Comparison of ENCODE assay signal across 7 mouse cellular contexts in the genomic region with DNA sequence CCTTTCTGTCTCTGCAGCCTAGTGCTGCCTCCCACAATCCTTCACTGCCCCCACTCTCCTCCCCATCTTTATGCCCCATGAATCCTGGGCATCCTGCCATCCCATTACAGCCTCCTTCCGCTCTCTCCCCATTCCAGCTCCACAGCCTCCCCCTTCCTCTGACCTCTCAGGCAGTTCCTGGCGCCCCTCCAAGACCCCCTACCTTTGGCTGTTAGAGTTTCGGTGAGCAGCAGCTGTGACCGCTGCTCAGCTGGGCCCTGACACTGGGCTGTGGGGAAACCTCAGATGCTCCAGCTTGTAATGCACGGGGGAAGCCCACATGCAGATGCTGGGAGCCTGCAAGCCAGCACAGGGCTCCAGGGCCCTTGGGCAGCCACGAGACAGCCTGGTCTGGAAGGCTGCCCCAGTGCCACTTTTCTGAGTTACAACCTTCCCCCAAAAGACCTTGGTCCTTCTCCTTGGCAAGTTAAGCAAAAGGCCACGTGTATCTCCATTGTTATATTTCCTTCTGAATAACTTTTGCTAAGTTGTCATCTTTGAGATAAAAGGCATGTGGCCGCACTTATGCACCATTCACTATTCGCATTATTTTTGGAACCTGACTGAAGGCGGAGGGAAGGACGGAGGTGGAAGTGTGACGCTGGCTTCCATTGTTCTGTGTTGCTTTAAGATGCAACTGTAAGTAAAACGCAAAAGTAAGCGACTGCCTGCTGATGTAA.
A peak's percentile ranks its signal among the peaks of the same experiment; 100 is the strongest.
DNase-seq lines count a peak whose midpoint lies in the region; TF ChIP-seq lines count a peak whose summit lies in the region.

No protein-coding gene starts in this region.

- no peaks in the 10 kb centered on the region for H3K27me3 ChIP-seq in heart, adult 2 months (ENCODE audit: control insufficient read depth, insufficient read depth, low read length)

- H3K9ac ChIP-seq in heart, adult 2 months (ENCODE audit: low read depth, low read length) = no peak overlapping the region

- H3K36me3 ChIP-seq in heart, adult 2 months (ENCODE audit: control insufficient read depth, insufficient read depth, low read length) = no peaks in the 10 kb centered on the region

- DNase-seq in adrenal gland, postnatal 4 days (ENCODE audit: low spot score in 2 of 2) = peak; percentile 16 to 51
- peak; percentile 80 to 94 for DNase-seq in cerebellum, postnatal 4 days (ENCODE audit: low spot score in 2 of 2)
- DNase-seq in heart, adult 2 months = peak; percentile 37 to 43
- DNase-seq in kidney, adult 8-10 months = peak; percentile 75 to 83
- peak; percentile 99 for DNase-seq in left cerebral cortex, postnatal 4 days
- DNase-seq in T-cell, adult 2 months (ENCODE audit: low spot score) = no peak

- TF ChIP-seq EP300 in heart, adult 2 months (IDR thresholded peaks at IDR 0.05; ENCODE audit: insufficient read depth, low read depth, low read length) = peak; percentile 6; the same call in 1 of the 2 replicates

- no peaks in the 10 kb centered on the region for H3K79me2 ChIP-seq in heart, adult 2 months (replicated peaks; ENCODE audit: control insufficient read depth, insufficient read depth, low read length)

- TF ChIP-seq CTCF in heart, adult 2 months (IDR thresholded peaks at IDR 0.05) = no peak
- no peak for TF ChIP-seq CTCF in olfactory bulb, adult 2 months (IDR thresholded peaks at IDR 0.05; ENCODE audit: insufficient read depth, low read depth, low read length)

- intact Hi-C loops in heart, adult 2 months (cut with DNase I) = loop anchor here (5.0 kb wide), 1 partner anchor 150 kb away; no protein-coding TSS in a partner anchor
- intact Hi-C loops in left cerebral cortex, postnatal 4 days (cut with DNase I) = no loop called here

- peaks cover 6% of the 10 kb centered on the region; the same call in 1 of the 2 replicates for H3K4me1 ChIP-seq in heart, adult 2 months (ENCODE audit: control insufficient read depth, insufficient read depth, low read length)
- peaks cover 16% of the 10 kb centered on the region for H3K4me1 ChIP-seq in olfactory bulb, adult 2 months (ENCODE audit: control insufficient read depth, insufficient read depth, low read length)

- 8% methylated on average over 14 of the region's 14 CpGs for WGBS in heart, adult 2 months
- 22% methylated on average over 14 of the region's 14 CpGs for WGBS in olfactory bulb, adult 2 months

- H3K4me3 ChIP-seq in heart, adult 2 months = no peak overlapping the region
- H3K4me3 ChIP-seq in olfactory bulb, adult 2 months (ENCODE audit: insufficient read depth, low read depth, low read length) = no peak overlapping the region

- TF ChIP-seq POLR2A in heart, adult 2 months (IDR thresholded peaks at IDR 0.05; ENCODE audit: insufficient read depth, low read depth, low read length) = no peak
- no peak for TF ChIP-seq POLR2A in olfactory bulb, adult 2 months (IDR thresholded peaks at IDR 0.05; ENCODE audit: insufficient read depth, low read depth, low read length)

- H3K27ac ChIP-seq in heart, adult 2 months = no peak overlapping the region
- peak overlapping the region; percentile 63; the same call in 1 of the 2 replicates for H3K27ac ChIP-seq in olfactory bulb, adult 2 months (ENCODE audit: insufficient read depth, low read depth, low read length)
